Mouse (Mus musculus) mouse trophoblast stem cell (cell line): ENCODE results near the gene Ube3a.

ENCODE experiments used
- in situ Hi-C, 2 experiments: fragments of 300-500 bp; cut with MseI, MboI; formaldehyde crosslinking; loops; 2 replicates in 1 of 2; 3 replicates in 1 of 2; pipeline ENCODE4 v1.15.1; 2025

Gene Ube3a

GRCm38 (mm10) chr7:59228045-59228865 is at the start of gene Ube3a:
TSS of gene Ube3a (plus strand) at chr7:59228750.
- in situ Hi-C loops = no loop called here

DNA sequence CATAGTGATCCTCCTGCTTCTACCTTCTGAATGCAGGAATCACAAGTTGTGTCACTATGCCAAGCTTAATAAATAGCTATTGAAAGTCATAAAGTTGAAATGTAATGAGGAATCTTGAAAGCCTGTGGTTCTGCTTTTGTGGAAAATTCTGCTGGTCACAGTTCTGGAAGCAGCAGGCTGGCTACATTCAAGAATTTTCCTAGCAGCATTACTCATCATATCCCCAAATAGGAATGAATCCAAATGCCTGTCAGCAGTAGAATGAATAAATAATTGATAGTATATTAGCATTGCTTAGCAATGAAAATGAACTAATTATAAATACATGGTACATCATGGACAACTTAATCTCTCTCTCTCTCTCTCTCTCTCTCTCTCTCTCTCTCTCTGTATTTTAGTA is 35.7 kb upstream of the Ube3a start:
- in situ Hi-C loops = no loop called here

DNA sequence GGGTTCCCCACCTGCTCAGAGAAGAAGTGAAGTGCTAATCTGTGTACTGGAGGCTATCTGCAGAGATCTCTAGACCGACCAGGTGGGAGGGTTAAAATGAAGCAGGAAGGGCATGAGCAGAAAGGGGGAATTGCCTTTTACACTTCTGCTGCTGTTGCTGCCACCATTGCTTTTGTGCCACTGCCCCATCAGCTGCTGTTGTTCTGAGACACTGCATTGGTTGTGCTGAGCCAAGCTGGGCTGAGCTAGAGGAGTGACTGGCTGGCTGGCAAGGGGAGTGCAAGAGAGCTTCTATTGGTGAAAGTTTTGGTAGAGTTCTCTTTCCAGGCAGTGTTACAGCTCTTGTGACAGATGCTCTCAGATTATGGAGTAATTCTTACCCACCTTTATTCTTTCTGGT is 13.6 kb upstream of the Ube3a start:
- in situ Hi-C loops = no loop called here

DNA sequence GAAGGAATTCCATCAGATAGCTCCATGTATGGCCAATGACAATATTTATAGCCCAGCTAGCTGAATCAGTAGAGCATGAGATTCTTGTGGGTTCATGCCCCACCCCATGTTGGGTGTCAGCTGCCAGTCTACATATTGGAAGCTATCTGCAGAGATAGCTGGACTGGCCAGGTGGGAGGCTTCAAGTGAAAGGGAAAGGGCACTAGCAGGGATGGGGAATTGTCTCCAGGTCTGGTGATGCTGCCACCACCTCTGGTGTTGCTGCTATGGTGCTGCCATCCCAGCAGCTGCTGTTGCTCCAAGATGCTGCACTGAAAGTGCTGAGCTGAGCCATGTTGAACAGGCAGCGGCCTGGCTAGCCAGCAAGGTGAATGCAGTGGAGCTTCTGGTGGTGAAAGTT is 7.3 kb upstream of the Ube3a start:
- in situ Hi-C loops = no loop called here

GRCm38 (mm10) chr7:59228866-59229182 is 274 bp downstream of the Ube3a start:
- in situ Hi-C loops = no loop called here

- in situ Hi-C loops = no loop called here
Observed at GRCm38 (mm10) chr7:59229183-59229911, 797 bp downstream of the Ube3a start.

GRCm38 (mm10) chr7:59230304-59230703 is 1.8 kb downstream of the Ube3a start:
- in situ Hi-C loops = no loop called here

- in situ Hi-C loops = no loop called here
Observed at GRCm38 (mm10) chr7:59230768-59231167, 2.2 kb downstream of the Ube3a start.

DNA sequence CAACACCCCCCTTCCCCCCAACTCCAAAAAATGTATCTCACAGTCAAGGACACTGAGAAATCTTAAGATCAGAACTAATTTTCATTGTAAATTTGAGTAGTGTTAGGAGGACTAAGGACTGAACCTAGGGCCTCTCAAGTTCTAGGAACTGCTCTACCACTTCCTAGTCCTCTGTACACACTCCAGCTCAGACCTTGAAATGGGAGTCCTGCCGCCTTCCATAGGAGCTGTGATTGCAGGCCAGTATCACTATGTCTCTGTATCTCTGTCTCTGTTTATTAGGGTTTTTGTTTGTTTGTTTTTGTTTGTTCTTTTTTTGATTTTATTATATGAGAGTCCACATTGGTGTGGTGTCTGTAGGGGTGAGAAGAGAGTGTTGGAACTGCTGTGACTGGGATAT is 3.4 kb downstream of the Ube3a start:
- in situ Hi-C loops = no loop called here

DNA sequence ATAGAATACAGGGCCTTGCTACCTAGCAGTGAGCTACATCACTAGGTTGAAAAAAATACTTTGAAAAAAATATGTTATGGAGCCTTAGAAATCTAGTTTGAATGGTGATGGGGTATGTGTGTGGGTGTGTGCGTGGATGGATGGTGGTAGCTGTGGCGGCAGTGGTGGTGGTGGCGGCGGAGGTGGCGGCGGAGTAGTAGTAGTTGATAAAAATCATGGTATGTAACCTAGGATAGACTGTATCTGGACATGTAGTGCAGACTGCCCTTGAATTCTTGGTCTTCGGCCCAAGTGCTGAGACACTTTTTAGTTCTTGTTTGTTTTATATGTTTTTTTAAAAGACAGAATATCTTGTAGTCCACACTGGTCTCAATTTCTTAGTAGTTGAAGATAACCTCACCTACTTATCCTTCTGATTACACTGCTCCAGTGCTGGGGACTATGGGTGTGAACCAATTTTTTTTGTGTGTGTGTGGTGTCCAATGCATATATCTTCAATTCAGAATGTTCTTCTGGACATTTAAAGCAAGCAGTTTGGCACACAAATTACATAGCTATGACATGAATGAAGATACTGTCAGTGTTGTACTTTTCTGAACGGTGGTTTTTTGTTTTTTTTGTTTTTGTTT is 6.3 kb downstream of the Ube3a start:
- in situ Hi-C loops = no loop called here

DNA sequence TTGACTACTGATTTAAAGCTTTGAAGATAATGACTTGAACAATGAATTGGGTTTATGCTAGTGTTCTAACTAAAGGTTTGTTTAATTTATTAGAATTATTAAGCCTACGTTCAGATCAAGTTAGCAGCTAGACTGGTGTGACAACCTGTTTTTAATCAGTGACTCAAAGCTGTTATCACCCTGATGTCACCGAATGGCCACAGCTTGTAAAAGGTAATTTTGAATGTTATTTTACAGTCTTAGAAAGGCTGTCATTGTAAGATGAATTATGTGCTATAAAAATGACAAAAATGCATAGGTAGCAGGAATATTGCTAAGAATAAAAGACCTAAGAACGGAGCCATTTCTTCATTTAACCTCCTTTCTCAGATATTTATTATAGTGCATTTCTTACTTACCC is 14.7 kb downstream of the Ube3a start:
- in situ Hi-C loops = no loop called here

GRCm38 (mm10) chr7:59245541-59245940 is 17.0 kb downstream of the Ube3a start:
- in situ Hi-C loops = no loop called here

DNA sequence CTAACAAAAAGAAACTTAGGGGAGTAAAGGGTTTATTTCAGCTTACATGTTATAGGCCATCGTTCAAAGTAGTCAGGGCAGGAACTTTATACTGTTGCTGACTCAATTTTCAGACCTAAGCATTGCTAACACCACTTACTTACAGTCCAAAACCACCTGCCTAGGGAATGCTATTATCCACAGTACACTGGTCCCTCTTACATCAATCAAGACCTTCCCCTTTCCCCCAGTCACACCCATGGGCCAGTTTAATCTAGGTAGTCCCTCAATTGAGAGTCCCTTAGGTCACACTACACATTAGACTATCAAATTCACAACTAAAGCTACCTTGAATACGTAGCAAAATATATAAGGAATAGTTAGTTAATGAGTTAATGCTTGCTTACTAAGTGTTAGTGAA is 24.8 kb downstream of the Ube3a start:
- in situ Hi-C loops = no loop called here

- in situ Hi-C loops = no loop called here
Observed at GRCm38 (mm10) chr7:59265538-59265937, 37.0 kb downstream of the Ube3a start.

GRCm38 (mm10) chr7:59271775-59272174 is 43.2 kb downstream of the Ube3a start:
- in situ Hi-C loops = no loop called here

DNA sequence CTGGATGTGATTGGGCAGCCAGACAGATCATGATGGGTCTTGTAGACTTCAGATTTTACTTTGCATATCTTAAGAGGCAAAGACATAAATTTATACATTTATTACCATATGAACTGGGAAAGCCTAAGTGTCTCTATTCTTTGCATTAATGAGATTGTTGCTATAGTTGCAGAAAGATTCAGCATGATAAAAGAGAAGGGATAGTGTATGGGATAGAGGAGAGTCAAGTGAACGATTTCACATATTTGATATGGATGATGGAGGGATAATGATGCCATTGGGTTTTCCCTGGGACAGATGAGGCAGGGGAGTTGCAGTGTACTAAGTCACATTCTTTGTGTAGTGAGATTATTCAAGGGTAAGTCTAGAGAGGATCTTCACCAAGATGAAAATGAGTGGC is 84.0 kb downstream of the Ube3a start:
- in situ Hi-C loops = no loop called here

- in situ Hi-C loops = no loop called here
Observed at GRCm38 (mm10) chr7:59322759-59323158, 94.2 kb downstream of the Ube3a start.
